Mouse (Mus musculus): ENCODE results near the gene Sema7a. TPM values are rescaled to one million over a fixed set of nuclear protein-coding genes. Genes with fewer than 3 reads are reported as not detected.

Gene Sema7a
- 147 and 154 TPM in 2 replicates for polyA plus RNA-seq (2012; rRNA removed)

DNA sequence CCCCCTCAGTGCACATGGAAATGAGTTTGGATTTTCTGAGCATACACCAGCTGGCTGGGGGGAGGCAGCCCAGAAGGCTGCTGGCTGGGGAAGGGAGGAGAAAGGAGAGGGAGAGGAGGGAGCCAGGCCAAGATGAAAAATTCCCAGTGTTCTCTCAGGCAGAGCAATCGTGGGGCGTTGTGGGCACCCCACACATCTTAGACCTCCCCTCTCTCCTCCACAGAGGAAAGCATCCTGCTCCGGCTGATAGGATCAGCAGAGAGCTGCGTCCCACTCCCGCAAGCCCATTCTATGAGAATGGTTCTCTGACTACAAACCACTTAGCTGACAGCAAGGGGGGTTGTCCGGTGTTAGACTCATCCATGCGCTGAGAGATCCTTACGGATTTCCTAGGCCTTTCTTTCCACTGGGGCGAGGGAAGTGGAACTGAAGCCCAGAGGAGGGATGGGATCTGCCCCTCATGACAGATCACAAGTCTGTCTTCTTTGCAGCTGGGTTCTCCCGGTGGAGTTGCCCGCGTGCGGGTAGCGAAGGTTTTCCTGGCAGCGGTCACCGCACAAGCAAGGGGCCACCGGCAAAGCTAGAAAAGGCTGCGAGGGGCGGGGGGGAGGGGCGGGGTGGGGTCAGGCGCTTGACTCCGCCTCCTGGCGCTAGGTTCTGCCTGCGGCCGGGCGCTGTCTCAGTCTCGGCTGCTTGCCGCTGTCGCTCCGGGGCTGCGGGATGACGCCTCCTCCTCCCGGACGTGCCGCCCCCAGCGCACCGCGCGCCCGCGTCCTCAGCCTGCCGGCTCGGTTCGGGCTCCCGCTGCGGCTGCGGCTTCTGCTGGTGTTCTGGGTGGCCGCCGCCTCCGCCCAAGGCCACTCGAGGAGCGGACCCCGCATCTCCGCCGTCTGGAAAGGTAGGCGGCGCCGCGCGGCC, at the start of gene Sema7a:
Gene Sema7a, plus strand, starts transcription at position 682 of the 918 bp plus-strand sequence.
- H3K4me1 ChIP-seq (ENCODE audit: control insufficient read depth, insufficient read depth, low read length), result peaks cover 12% of the 10 kb centered on the region
- peak within 1 kb of the TSS; percentile 98 for H3K4me3 ChIP-seq (ENCODE audit: insufficient read depth, low read length)
- peak within 1 kb of the TSS; percentile 98 for H3K27ac ChIP-seq (ENCODE audit: insufficient read depth, low read length)
- TF ChIP-seq POLR2A (IDR thresholded peaks at IDR 0.05; ENCODE audit: extremely low read depth, insufficient read depth, low read length) (peak; percentile 93), CTCF (IDR thresholded peaks at IDR 0.05; ENCODE audit: extremely low read depth, insufficient read depth, low read length) (no peak)

GRCm38 (mm10) chr9:57900478-57900877, 39.4 kb upstream of the Sema7a start:
- no peak overlapping the region for H3K27ac ChIP-seq (ENCODE audit: insufficient read depth, low read length)

GRCm38 (mm10) chr9:57901197-57901596, 38.7 kb upstream of the Sema7a start:
- no peak overlapping the region for H3K27ac ChIP-seq (ENCODE audit: insufficient read depth, low read length)
- TF ChIP-seq POLR2A (IDR thresholded peaks at IDR 0.05; ENCODE audit: extremely low read depth, insufficient read depth, low read length), result no peak
- no peak for TF ChIP-seq CTCF (IDR thresholded peaks at IDR 0.05; ENCODE audit: extremely low read depth, insufficient read depth, low read length)
- no peak overlapping the region for H3K4me3 ChIP-seq (ENCODE audit: insufficient read depth, low read length)
- H3K4me1 ChIP-seq (ENCODE audit: control insufficient read depth, insufficient read depth, low read length), result no peaks in the 10 kb centered on the region; the same call in 1 of the 2 replicates

More at GRCm38 (mm10) chr9:57900478-57900877, 39.4 kb upstream of the Sema7a start:
- TF ChIP-seq CTCF (IDR thresholded peaks at IDR 0.05; ENCODE audit: extremely low read depth, insufficient read depth, low read length), result no peak
- TF ChIP-seq POLR2A (IDR thresholded peaks at IDR 0.05; ENCODE audit: extremely low read depth, insufficient read depth, low read length), result no peak
- no peak overlapping the region for H3K4me3 ChIP-seq (ENCODE audit: insufficient read depth, low read length)
- H3K4me1 ChIP-seq (ENCODE audit: control insufficient read depth, insufficient read depth, low read length), result no peaks in the 10 kb centered on the region; the same call in 1 of the 2 replicates

DNA sequence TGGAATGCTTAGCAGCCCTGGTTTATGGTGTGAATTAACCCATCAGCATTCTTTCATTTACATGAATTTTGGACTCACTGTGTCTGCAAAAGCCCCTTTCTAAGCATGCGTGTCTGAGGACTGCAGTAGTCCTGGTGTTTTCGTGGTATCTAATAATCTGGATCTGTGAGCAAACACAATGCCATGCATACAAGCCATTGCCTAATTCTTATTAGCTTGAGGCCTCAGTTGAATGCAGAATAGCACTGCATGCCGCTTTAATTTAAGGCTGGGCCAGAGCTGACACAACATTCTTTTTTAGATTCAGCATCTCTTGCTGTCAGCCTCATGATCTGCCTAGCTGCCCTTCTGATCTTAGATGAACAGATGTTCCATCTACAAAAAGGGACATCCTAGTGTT, 38.3 kb upstream of the Sema7a start:
- no peak overlapping the region for H3K4me3 ChIP-seq (ENCODE audit: insufficient read depth, low read length)
- no peak overlapping the region for H3K27ac ChIP-seq (ENCODE audit: insufficient read depth, low read length)
- TF ChIP-seq POLR2A (IDR thresholded peaks at IDR 0.05; ENCODE audit: extremely low read depth, insufficient read depth, low read length) (no peak), CTCF (IDR thresholded peaks at IDR 0.05; ENCODE audit: extremely low read depth, insufficient read depth, low read length) (no peak)

DNA sequence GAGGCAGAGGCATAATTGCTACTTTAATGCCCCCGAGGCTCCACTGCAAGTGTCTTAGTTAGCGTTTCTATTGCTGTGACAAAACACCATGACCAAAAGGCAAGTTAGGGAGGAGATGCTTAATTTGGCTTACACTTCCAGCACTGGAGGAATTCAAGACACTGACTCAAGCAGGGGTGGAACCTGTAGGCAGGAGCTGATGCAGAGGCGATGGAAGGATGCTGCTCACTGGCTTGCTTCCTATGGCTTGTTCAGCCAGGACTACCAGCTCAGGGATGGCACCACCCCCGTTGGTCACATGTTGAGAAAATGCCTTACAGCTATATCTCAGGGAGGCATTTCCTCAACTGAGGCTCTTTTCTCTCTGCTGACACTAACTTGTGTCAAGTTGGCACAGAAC, 37.8 kb upstream of the Sema7a start:
- no peak for TF ChIP-seq CTCF (IDR thresholded peaks at IDR 0.05; ENCODE audit: extremely low read depth, insufficient read depth, low read length)
- TF ChIP-seq POLR2A (IDR thresholded peaks at IDR 0.05; ENCODE audit: extremely low read depth, insufficient read depth, low read length), result no peak
- Histone ChIP-seq H3K4me3 (ENCODE audit: insufficient read depth, low read length) (no peak overlapping the region), H3K4me1 (ENCODE audit: control insufficient read depth, insufficient read depth, low read length) (no peaks in the 10 kb centered on the region; the same call in 1 of the 2 replicates), H3K27ac (ENCODE audit: insufficient read depth, low read length) (no peak overlapping the region)

More for the DNA sequence above, 38.3 kb upstream of the Sema7a start:
- H3K4me1 ChIP-seq (ENCODE audit: control insufficient read depth, insufficient read depth, low read length), result no peaks in the 10 kb centered on the region; the same call in 1 of the 2 replicates

DNA sequence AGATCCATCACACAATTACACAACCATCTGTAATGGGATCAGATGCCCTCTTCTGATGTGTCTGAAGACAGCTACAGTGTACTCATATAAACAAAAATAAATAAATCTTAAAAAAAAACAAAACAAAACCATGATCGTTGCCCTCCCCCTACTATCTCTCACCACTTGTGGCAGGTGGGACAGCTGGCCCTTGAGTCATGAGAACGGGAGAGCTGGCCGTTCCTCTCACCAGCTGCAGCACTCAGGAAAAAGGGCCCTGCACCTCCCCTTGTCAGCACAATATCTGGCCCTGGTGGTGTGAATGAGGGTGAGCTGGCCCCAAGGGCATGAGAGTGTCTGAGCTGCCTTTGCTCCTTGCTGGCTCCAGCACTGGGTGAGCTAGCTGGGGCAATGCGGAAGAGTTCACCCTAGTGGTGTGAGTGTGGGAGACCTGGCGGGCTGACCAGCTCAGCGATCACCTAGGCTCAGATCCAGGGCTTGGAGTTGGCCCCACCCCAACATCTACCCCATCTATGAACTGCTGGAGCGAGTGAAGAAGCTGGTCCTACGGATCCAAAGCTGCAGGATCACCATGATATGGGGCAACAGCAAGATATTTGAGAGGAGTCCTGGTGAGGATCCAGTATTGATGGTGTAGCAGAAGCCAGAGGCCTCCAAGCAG, 36.2 kb upstream of the Sema7a start:
- no peak overlapping the region for H3K27ac ChIP-seq (ENCODE audit: insufficient read depth, low read length)
- no peaks in the 10 kb centered on the region; the same call in 1 of the 2 replicates for H3K4me1 ChIP-seq (ENCODE audit: control insufficient read depth, insufficient read depth, low read length)
- H3K4me3 ChIP-seq (ENCODE audit: insufficient read depth, low read length), result no peak overlapping the region
- no peak for TF ChIP-seq CTCF (IDR thresholded peaks at IDR 0.05; ENCODE audit: extremely low read depth, insufficient read depth, low read length)
- TF ChIP-seq POLR2A (IDR thresholded peaks at IDR 0.05; ENCODE audit: extremely low read depth, insufficient read depth, low read length), result no peak

DNA sequence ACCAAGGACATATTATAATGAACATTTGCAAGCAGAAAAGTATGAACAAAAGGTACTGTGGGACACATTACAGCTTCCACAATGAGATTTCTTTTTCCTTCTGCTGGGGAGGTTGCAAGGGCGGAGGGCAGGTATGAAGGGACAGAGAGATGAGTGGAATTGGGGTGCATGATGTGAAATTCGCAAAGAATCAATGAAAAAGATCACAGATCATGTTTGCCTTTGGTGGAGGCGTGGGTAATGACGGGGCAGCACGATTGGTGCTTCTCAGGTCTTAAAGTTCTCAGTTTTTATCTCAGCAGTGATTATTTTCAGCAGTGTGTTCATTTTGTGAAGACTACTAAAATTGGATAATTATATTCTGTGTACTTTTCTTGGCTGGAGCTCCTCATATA, 35.7 kb upstream of the Sema7a start:
- no peaks in the 10 kb centered on the region; the same call in 1 of the 2 replicates for H3K4me1 ChIP-seq (ENCODE audit: control insufficient read depth, insufficient read depth, low read length)
- TF ChIP-seq CTCF (IDR thresholded peaks at IDR 0.05; ENCODE audit: extremely low read depth, insufficient read depth, low read length) (no peak), POLR2A (IDR thresholded peaks at IDR 0.05; ENCODE audit: extremely low read depth, insufficient read depth, low read length) (no peak)
- no peak overlapping the region for H3K27ac ChIP-seq (ENCODE audit: insufficient read depth, low read length)
- no peak overlapping the region for H3K4me3 ChIP-seq (ENCODE audit: insufficient read depth, low read length)

DNA sequence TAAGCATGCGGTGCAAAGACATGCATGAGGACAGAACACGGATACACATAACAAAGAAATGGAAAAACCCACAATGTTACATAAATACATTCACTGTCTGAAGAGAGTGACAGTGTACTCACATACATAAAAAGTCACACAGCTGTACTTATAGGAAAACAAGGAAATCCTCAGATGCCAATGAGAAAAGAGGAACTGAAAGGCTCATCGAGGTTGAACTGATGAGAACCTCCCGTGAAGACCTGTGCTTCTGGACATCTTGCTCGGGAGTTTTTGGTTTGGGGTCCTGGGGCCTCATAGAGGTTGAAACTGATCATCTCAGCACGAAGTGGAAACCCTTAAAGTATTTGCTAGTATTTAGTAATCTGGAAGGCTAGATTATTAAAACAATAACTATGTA, 32.7 kb upstream of the Sema7a start:
- no peak for TF ChIP-seq CTCF (IDR thresholded peaks at IDR 0.05; ENCODE audit: extremely low read depth, insufficient read depth, low read length)
- TF ChIP-seq POLR2A (IDR thresholded peaks at IDR 0.05; ENCODE audit: extremely low read depth, insufficient read depth, low read length), result no peak
- no peak overlapping the region for H3K4me3 ChIP-seq (ENCODE audit: insufficient read depth, low read length)
- H3K4me1 ChIP-seq (ENCODE audit: control insufficient read depth, insufficient read depth, low read length), result peaks cover 3% of the 10 kb centered on the region; the same call in 1 of the 2 replicates
- H3K27ac ChIP-seq (ENCODE audit: insufficient read depth, low read length), result no peak overlapping the region
